Mouse (Mus musculus) cerebellum, adult 11 months (tissue): Measurements from ENCODE around the gene Gpr152.

Experiments used
- DNase-seq: peaks from one replicate; pipeline ENCODE4 v3.0.0; 2022

Gene Gpr152

GRCm38 (mm10) chr19:4151898-4152297, 12.3 kb downstream of the Gpr152 start:
- no peak for DNase-seq

GRCm38 (mm10) chr19:4152445-4153231, 13.1 kb downstream of the Gpr152 start:
- DNase-seq = no peak

GRCm38 (mm10) chr19:4153232-4153654, 13.7 kb downstream of the Gpr152 start, which contains the start of gene Ptprcap:
Gene Ptprcap (plus strand): TSS chr19:4153604.
- peak; percentile 67 for DNase-seq

GRCm38 (mm10) chr19:4154437-4155222, 15.0 kb downstream of the Gpr152 start:
- no peak for DNase-seq

GRCm38 (mm10) chr19:4155223-4156072, 15.9 kb downstream of the Gpr152 start:
- DNase-seq = no peak

DNA sequence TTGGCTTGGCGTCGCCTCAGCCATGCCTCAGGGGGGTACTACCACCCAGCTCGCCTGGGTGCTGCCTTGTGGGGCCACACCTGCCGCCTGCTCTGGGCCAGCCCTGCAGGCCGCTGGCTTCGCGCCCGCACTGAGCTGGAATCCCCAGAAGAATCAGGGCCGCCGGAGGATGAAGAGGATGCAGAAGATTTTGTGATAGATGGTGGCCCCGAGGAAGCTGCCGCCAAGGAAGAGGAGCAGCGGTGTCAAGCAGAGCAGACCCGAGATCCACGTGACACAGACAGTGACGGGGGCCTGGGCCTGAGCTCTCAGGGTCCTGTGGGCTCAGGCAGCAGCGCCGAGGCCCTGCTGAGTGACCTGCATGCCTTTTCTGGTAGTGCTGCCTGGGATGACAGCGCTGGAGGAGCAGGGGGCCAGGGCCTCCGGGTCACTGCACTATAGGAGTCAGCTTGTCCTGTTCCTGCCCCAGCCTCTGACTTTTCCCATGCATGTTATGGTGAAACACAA, 16.5 kb downstream of the Gpr152 start:
- DNase-seq = peak; percentile 34

GRCm38 (mm10) chr19:4156771-4157170, 17.2 kb downstream of the Gpr152 start:
- DNase-seq = no peak

DNA sequence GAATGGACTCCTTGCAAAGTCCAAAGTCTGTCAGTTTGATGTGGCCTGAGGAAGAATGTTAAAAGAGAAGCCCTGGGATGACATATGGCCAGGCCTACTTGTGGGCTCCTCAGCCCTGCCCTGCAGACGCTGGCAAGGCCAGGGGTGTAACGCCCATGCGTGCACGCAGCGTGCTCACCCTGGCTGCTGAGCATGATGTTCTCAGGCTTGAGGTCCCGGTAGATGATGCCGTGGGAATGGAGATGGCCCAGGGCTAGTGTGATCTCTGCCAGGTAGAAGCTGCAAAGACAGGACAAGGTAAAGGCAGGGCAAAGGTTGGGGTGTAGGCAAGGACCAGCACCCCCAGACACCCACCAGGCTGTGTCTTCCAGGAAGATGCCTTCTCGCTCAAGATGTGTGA, 19.5 kb downstream of the Gpr152 start:
- DNase-seq = no peak

DNA sequence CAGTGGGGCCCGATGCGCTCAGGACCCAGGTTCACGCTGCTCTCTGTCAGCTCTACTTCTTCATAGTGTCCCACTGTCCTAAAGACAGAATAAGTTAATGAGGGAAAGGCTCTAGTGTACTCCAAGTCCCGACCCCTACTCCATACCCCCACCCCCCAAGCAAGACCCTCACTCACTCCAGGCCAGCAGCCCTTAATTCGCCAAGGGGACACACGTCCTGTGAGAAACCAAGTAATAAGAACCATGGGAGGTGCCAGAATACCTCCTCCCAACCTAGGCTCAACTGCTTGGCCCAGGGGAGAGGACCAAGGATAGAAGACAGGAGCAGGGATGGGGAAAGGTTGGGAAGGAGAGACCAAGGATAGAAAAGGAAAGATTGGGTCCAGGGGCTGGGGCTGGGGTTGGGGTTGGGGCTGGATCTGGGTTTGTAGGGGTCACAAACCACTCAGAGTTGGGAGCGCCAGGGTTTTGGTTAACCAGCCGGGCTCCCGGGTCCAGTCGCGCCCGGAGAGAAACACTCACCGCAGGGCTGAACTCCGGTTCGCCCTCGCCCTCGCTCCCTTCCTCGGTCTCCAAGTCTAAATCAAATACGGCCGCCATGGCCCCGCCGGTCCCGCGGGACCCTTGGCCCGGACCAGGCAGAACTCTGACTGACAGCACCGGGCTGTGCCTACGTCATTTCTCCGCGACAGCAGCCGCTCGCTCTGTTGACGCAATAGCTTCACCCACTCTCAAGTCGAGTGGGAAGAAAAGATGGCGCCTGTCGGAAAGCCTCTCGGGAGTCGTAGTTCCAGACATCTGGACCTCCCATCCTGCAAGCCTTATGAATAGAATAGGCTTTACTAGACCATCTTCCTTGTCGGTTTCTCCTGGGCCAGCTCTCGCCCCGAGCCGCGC, 23.3 kb downstream of the Gpr152 start, which contains the start of gene Rps6kb2:
Gene Rps6kb2 (minus strand): TSS at position 709 of the 897 bp plus-strand sequence.
- DNase-seq = peak; percentile 94

DNA sequence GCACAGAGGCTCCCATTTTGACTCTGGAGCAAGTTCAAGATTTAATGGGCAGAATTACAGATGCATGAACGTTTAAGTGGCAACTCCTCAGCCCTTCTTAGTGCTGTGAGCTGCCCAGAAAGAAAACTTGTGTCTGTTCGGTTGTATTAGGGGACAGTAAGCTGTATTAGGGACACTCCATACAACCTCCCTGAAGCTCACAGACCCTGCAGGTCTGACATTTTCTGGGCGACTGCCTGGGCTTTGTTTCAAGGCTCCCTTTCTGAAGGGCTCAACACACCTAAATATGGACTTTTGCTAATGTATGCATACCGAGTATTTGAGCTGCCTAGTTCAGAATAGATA, 23.9 kb downstream of the Gpr152 start:
- DNase-seq = no peak

- no peak for DNase-seq
Observed at GRCm38 (mm10) chr19:4164100-4164499, 24.5 kb downstream of the Gpr152 start.

- no peak for DNase-seq
Observed at GRCm38 (mm10) chr19:4164721-4165120, 25.1 kb downstream of the Gpr152 start.

DNA sequence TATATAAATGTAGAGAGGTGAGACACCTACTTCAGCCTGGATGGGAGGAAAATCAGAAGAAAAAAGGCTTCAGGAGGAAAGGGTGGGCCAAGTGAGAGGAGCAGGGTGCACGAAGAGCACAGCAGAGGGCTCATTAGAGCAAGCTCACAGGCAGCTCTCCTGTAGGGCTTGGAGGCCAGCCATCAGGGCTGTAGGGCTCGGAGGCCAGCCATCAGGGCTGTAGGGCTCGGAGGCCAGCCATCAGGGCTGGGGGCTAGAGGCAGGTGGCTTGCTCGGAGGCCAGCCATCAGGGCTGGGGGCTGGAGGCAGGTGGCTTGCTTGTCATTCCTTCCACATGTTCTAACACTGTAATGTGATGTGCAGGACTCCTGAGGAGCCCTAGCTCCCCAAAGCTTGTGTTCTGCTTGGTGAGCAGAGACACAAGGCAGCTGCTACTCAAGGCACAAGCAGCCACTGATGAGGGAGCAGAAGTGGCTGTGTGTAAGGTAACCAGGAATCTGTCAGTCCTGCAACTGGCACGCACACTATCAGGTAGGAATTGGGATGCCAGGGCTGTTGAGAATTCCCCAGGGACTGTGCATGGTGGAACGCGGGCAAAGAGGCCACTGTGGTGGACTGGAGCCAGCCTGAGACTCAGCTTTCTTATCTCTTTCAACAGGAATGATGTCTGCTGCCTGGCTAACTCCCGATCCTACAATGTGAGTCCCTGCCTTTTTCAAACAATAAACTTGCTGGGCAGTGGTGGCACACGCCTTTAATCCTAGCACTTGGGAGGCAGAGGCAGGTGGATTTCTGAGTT, 27.3 kb downstream of the Gpr152 start:
- DNase-seq = no peak

- DNase-seq = peak; percentile 100
Observed at GRCm38 (mm10) chr19:4169378-4169784, 29.8 kb downstream of the Gpr152 start.

- DNase-seq = no peak
Observed at GRCm38 (mm10) chr19:4169810-4170209, 30.2 kb downstream of the Gpr152 start.

GRCm38 (mm10) chr19:4170723-4171392, 31.3 kb downstream of the Gpr152 start:
- peak; percentile 29 for DNase-seq

- DNase-seq = peak; percentile 21
Observed at GRCm38 (mm10) chr19:4171393-4172290, 32.1 kb downstream of the Gpr152 start.

- DNase-seq = peak; percentile 14
Observed at GRCm38 (mm10) chr19:4172925-4173324, 33.3 kb downstream of the Gpr152 start.

DNA sequence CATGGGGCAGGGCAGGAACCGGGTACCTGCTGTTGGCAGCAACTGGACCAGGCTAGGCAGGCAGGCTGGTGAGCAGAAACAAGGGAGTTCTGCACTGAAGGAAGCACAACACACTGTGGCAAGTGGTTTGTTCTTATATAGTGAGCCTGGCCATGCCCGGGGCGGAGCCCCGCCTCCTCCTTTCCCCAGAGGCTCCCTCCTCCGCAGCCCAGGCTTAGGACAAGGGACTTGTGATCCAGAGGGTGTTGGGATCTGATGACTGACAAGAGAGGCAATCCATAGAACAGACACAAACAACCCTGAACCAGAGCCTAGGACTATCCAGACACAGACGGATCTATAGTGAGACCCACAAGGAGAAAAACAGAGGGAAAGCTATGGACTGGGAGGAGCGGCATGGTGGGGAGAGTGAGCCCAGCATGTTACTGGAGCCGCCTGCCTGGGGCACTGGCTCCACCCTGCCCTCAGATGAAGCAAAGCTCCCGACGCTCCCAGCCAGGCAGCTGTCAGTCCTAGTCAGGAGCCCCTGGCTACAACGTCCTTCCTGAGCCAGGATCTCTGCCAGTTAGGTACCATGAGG, 35.9 kb downstream of the Gpr152 start, which contains the start of gene Carns1:
Gene Carns1 (minus strand): TSS at position 112 of the 580 bp plus-strand sequence.
- no peak for DNase-seq
